Mouse (Mus musculus) ZHBTc4 (cell line): ENCODE data around the gene Olfr1322.

Source experiments
- DNase-seq: peaks from one replicate; pipeline ENCODE4 v3.0.0-alpha.2; 2011; ENCODE audit warnings: low read depth, low spot score

Olfr1322 gene

GRCm38 (mm10) chrX:49891383-49891782, at the start of gene Olfr1322:
Gene Olfr1322, minus strand, starts transcription at chrX:49891483.
- no peak for DNase-seq

DNA sequence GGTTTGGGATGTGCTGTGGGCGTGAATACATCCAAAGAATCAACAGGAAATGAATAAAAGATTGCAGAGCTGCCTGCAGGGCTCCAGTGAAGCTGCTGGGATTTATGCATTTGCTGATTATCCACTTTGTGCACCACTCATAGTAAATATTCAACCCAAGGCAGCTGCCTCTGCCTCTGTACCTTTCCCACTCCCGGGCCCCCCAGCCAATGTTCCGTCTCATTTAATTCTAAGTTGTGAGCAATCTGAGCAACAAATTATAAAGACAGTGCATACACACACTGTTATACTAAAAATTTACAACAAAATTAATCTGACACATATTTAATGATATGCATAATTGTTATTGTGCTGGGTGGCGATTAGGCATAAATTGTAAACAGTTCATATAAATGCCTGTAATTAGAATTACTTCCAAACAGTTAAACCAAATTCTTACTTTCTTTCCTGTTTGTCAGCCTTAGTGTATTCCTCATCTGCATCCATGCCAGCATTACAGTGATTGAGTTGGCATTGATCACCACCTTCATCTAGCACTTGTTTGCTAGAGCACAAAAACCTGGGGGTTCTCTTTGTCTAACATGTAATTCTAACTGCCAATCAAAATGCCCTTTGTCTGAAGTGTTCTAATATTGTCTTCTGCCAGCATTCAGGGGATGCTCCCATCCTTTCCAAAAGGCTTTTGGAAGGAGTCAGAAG, 13.5 kb downstream of the Olfr1322 start:
- no peak for DNase-seq
